Mouse (Mus musculus): ENCODE data around the gene Lhfpl2. TPM values are rescaled to one million over a fixed set of nuclear protein-coding genes. Genes with fewer than 3 reads are reported as not detected.

Gene Lhfpl2
- polyA plus RNA-seq, 1 experiment from 2014 or later: 9.6 TPM

- no peaks in the 10 kb centered on the region for H3K36me3 ChIP-seq (ENCODE audit: control insufficient read depth, insufficient read depth, low read length)
- H3K27ac ChIP-seq (ENCODE audit: low read depth, low read length): no peak overlapping the region
- H3K4me1 ChIP-seq (ENCODE audit: control insufficient read depth, insufficient read depth, low read length): no peaks in the 10 kb centered on the region
- ATAC-seq (ENCODE audit: low read depth): peak; percentile 26; the same call in 1 of the 2 replicates
- no peaks in the 10 kb centered on the region for H3K27me3 ChIP-seq (ENCODE audit: control insufficient read depth, insufficient read depth, low read length)
- H3K9me3 ChIP-seq (ENCODE audit: control insufficient read depth, low read length): no peaks in the 10 kb centered on the region
- WGBS: 36% methylated on average over 9 of the region's 9 CpGs
- H3K4me2 ChIP-seq (ENCODE audit: low read depth, low read length): no peak overlapping the region
- H3K4me3 ChIP-seq (ENCODE audit: low read depth, low read length): no peak overlapping the region
- no peak overlapping the region for H3K9ac ChIP-seq (replicated peaks; ENCODE audit: low read depth, low read length)
Measured at GRCm38 (mm10) chr13:94087061-94087460, 29.5 kb downstream of the Lhfpl2 start.

DNA sequence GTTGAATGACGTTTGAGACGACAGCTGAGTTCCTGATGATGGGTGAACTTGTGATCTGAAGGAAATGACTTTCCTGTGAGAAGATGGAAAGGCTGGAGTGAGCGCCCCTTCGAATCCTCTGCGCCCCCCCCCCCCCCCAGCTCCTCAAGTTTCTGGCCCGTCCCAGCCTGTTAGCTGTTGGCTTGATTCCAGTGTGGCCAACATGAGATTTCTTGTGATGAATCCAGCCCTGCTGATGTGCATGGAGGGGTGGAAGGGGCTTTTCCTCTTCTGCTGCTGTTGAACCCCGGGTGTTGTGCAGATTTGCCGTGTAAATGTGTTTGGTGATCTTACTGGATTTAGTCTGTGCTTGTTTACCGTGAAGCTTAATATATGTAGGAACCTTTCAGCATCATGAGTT is 31.2 kb downstream of the Lhfpl2 start:
- Histone ChIP-seq H3K9ac (replicated peaks; ENCODE audit: low read depth, low read length) (no peak overlapping the region), H3K27me3 (ENCODE audit: control insufficient read depth, insufficient read depth, low read length) (no peaks in the 10 kb centered on the region), H3K9me3 (ENCODE audit: control insufficient read depth, low read length) (no peaks in the 10 kb centered on the region), H3K4me1 (ENCODE audit: control insufficient read depth, insufficient read depth, low read length) (no peaks in the 10 kb centered on the region), H3K4me3 (ENCODE audit: low read depth, low read length) (no peak overlapping the region), H3K36me3 (ENCODE audit: control insufficient read depth, insufficient read depth, low read length) (no peaks in the 10 kb centered on the region), H3K4me2 (ENCODE audit: low read depth, low read length) (no peak overlapping the region), H3K27ac (ENCODE audit: low read depth, low read length) (no peak overlapping the region)
- WGBS: 91% methylated on average over 9 of the region's 9 CpGs
- ATAC-seq (ENCODE audit: low read depth): no peak

- Histone ChIP-seq H3K36me3 (ENCODE audit: control insufficient read depth, insufficient read depth, low read length) (no peaks in the 10 kb centered on the region), H3K4me3 (ENCODE audit: low read depth, low read length) (no peak overlapping the region), H3K4me1 (ENCODE audit: control insufficient read depth, insufficient read depth, low read length) (no peaks in the 10 kb centered on the region), H3K27me3 (ENCODE audit: control insufficient read depth, insufficient read depth, low read length) (no peaks in the 10 kb centered on the region), H3K4me2 (ENCODE audit: low read depth, low read length) (no peak overlapping the region), H3K27ac (ENCODE audit: low read depth, low read length) (no peak overlapping the region), H3K9me3 (ENCODE audit: control insufficient read depth, low read length) (no peaks in the 10 kb centered on the region), H3K9ac (replicated peaks; ENCODE audit: low read depth, low read length) (no peak overlapping the region)
- WGBS: 56% methylated on average over 9 of the region's 9 CpGs
- ATAC-seq (ENCODE audit: low read depth): no peak
Measured at GRCm38 (mm10) chr13:94089286-94089685, 31.7 kb downstream of the Lhfpl2 start.

DNA sequence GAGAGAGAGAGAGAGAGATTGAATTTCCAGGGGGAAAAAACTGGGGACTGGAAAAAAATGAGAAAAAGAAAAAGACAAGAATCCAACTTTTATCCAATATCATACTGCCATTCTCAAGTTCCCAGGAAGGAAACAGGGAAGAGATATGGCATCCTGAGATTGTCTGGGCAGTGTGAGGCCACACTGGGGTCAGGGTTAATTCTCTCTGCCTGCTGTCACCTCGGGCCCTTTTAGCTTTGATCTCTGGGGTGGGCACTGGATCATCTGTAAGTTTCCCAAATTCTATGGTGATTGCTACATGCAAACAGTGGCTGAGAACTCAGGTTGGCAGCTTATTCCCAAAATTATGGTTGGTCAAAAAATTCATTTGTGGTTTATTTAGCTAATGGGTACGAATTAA is 33.8 kb downstream of the Lhfpl2 start:
- no peak for ATAC-seq (ENCODE audit: low read depth)
- Histone ChIP-seq H3K9ac (replicated peaks; ENCODE audit: low read depth, low read length) (no peak overlapping the region), H3K27me3 (ENCODE audit: control insufficient read depth, insufficient read depth, low read length) (no peaks in the 10 kb centered on the region), H3K27ac (ENCODE audit: low read depth, low read length) (no peak overlapping the region), H3K4me2 (ENCODE audit: low read depth, low read length) (no peak overlapping the region), H3K4me1 (ENCODE audit: control insufficient read depth, insufficient read depth, low read length) (no peaks in the 10 kb centered on the region), H3K4me3 (ENCODE audit: low read depth, low read length) (no peak overlapping the region), H3K36me3 (ENCODE audit: control insufficient read depth, insufficient read depth, low read length) (no peaks in the 10 kb centered on the region), H3K9me3 (ENCODE audit: control insufficient read depth, low read length) (no peaks in the 10 kb centered on the region)
- WGBS: 51% methylated on average over 2 of the region's 2 CpGs

GRCm38 (mm10) chr13:94094176-94094575 is 36.6 kb downstream of the Lhfpl2 start:
- H3K27me3 ChIP-seq (ENCODE audit: control insufficient read depth, insufficient read depth, low read length): no peaks in the 10 kb centered on the region
- no peak overlapping the region for H3K27ac ChIP-seq (ENCODE audit: low read depth, low read length)
- ATAC-seq (ENCODE audit: low read depth): no peak
- no peak overlapping the region for H3K9ac ChIP-seq (replicated peaks; ENCODE audit: low read depth, low read length)
- H3K4me2 ChIP-seq (ENCODE audit: low read depth, low read length): no peak overlapping the region
- no peak overlapping the region for H3K4me3 ChIP-seq (ENCODE audit: low read depth, low read length)
- no peaks in the 10 kb centered on the region for H3K9me3 ChIP-seq (ENCODE audit: control insufficient read depth, low read length)
- WGBS: 86% methylated on average over 4 of the region's 4 CpGs
- H3K36me3 ChIP-seq (ENCODE audit: control insufficient read depth, insufficient read depth, low read length): no peaks in the 10 kb centered on the region
- no peaks in the 10 kb centered on the region for H3K4me1 ChIP-seq (ENCODE audit: control insufficient read depth, insufficient read depth, low read length)

GRCm38 (mm10) chr13:94094625-94095024 is 37.0 kb downstream of the Lhfpl2 start:
- Histone ChIP-seq H3K27me3 (ENCODE audit: control insufficient read depth, insufficient read depth, low read length) (no peaks in the 10 kb centered on the region), H3K9ac (replicated peaks; ENCODE audit: low read depth, low read length) (no peak overlapping the region), H3K4me3 (ENCODE audit: low read depth, low read length) (no peak overlapping the region), H3K4me1 (ENCODE audit: control insufficient read depth, insufficient read depth, low read length) (no peaks in the 10 kb centered on the region), H3K9me3 (ENCODE audit: control insufficient read depth, low read length) (no peaks in the 10 kb centered on the region), H3K4me2 (ENCODE audit: low read depth, low read length) (no peak overlapping the region), H3K36me3 (ENCODE audit: control insufficient read depth, insufficient read depth, low read length) (no peaks in the 10 kb centered on the region), H3K27ac (ENCODE audit: low read depth, low read length) (no peak overlapping the region)
- no peak for ATAC-seq (ENCODE audit: low read depth)
- 67% methylated on average over 3 of the region's 3 CpGs for WGBS

DNA sequence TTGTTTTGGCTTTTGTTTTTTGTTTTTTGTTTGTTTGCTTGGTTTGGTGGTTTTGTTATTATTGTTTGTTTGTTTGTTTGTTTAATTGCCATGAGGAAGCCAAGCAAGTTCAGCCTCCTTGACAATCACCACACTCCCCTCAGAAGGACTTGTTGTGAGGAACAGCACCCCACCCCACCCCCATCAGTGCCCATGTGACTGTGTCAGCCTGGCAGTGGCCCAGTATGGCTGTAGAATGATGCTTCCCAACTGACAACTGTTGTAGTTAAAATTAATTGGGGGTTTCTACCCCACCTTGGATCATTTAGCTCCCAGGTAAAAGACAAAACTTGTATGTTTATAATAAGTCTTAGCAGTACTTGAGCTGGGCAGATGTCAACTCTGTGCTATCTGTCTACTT is 37.6 kb downstream of the Lhfpl2 start:
- Histone ChIP-seq H3K9me3 (ENCODE audit: control insufficient read depth, low read length) (no peaks in the 10 kb centered on the region), H3K4me3 (ENCODE audit: low read depth, low read length) (no peak overlapping the region), H3K4me2 (ENCODE audit: low read depth, low read length) (no peak overlapping the region), H3K27ac (ENCODE audit: low read depth, low read length) (no peak overlapping the region), H3K36me3 (ENCODE audit: control insufficient read depth, insufficient read depth, low read length) (no peaks in the 10 kb centered on the region), H3K27me3 (ENCODE audit: control insufficient read depth, insufficient read depth, low read length) (no peaks in the 10 kb centered on the region), H3K9ac (replicated peaks; ENCODE audit: low read depth, low read length) (no peak overlapping the region), H3K4me1 (ENCODE audit: control insufficient read depth, insufficient read depth, low read length) (no peaks in the 10 kb centered on the region)
- ATAC-seq (ENCODE audit: low read depth): no peak

DNA sequence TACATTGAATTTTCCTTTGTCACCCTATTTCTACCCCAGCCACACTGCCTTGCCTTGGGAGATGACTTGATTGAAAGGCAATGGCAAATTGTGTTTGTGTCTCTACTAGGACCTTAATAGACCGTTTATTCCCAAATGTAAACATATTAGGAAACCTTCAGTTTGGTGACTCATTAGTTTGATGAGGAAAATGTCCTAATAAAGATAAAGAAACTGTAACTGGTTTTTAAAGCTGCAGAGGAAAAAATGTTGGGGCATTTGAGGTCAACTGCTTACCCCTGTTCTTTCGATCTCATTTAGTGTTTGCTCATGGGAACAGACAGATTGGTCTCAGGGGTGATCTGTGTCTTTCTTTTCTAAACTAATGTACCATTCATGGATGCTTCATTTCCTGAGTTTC is 40.1 kb downstream of the Lhfpl2 start:
- Histone ChIP-seq H3K4me3 (ENCODE audit: low read depth, low read length) (no peak overlapping the region), H3K36me3 (ENCODE audit: control insufficient read depth, insufficient read depth, low read length) (no peaks in the 10 kb centered on the region), H3K4me2 (ENCODE audit: low read depth, low read length) (no peak overlapping the region), H3K4me1 (ENCODE audit: control insufficient read depth, insufficient read depth, low read length) (no peaks in the 10 kb centered on the region), H3K27ac (ENCODE audit: low read depth, low read length) (no peak overlapping the region), H3K27me3 (ENCODE audit: control insufficient read depth, insufficient read depth, low read length) (no peaks in the 10 kb centered on the region), H3K9ac (replicated peaks; ENCODE audit: low read depth, low read length) (no peak overlapping the region), H3K9me3 (ENCODE audit: control insufficient read depth, low read length) (no peaks in the 10 kb centered on the region)
- 56% methylated on average over 2 of the region's 2 CpGs for WGBS
- no peak for ATAC-seq (ENCODE audit: low read depth)

DNA sequence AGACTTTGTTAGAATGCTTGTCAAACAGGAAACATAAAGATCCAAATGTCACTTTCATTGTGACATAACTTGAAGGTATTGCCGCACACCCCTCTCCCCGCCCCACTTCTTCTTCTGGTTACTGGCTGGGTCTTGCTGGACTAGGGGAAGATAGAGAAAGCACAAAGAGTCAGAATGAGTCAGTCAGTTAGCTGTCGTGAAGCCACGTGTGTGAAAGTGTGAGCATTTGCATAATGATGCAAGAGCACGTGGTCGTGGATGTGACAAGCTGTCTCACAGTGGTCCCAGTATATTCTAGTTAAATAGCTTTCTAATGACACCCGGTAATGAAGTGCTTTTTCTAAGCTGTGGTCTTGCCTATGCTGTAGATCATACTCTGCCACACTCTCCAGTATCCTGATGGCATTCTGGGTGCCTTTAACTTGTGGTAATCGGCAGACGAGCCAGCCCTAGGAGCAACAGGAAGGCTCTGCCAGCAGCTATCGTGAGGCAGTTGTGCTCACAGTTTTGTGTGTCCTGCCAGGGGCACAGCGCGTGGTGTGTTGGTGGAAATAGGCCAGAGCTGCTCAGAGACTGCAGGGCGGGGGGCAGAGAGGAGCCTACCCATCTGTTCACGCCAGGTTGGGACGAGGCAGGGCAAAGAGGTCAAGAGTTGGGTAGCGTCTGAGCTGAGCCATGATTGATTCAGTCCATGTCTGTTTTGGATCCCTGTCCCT is 40.9 kb downstream of the Lhfpl2 start:
- no peak overlapping the region for H3K4me3 ChIP-seq (ENCODE audit: low read depth, low read length)
- no peaks in the 10 kb centered on the region for H3K9me3 ChIP-seq (ENCODE audit: control insufficient read depth, low read length)
- H3K4me2 ChIP-seq (ENCODE audit: low read depth, low read length): no peak overlapping the region
- no peaks in the 10 kb centered on the region for H3K27me3 ChIP-seq (ENCODE audit: control insufficient read depth, insufficient read depth, low read length)
- no peak overlapping the region for H3K9ac ChIP-seq (replicated peaks; ENCODE audit: low read depth, low read length)
- no peaks in the 10 kb centered on the region for H3K36me3 ChIP-seq (ENCODE audit: control insufficient read depth, insufficient read depth, low read length)
- H3K4me1 ChIP-seq (ENCODE audit: control insufficient read depth, insufficient read depth, low read length): no peaks in the 10 kb centered on the region
- peak; percentile 41; the same call in 1 of the 2 replicates for ATAC-seq (ENCODE audit: low read depth)
- 58% methylated on average over 16 of the region's 16 CpGs for WGBS
- H3K27ac ChIP-seq (ENCODE audit: low read depth, low read length): no peak overlapping the region

Data from neural tube, embryonic 14.5 days (tissue).